Mouse (Mus musculus) CH12.LX (cell line): ENCODE data around the gene Tubb5. TPM values are rescaled to one million over a fixed set of nuclear protein-coding genes. Genes with fewer than 3 reads are reported as not detected.

ENCODE experiments used
- DNase-seq: peaks from one replicate; pipeline ENCODE4 v3.0.0-alpha.2; 2013; ENCODE audit errors: extremely low read depth
- H3K27ac ChIP-seq: 2 replicates; pipeline ENCODE4 v1.5.1; 2012; ENCODE audit warnings: low read depth, mild to moderate bottlenecking, control low read depth, moderate library complexity; ENCODE audit not compliant: insufficient read depth
- H3K27me3 ChIP-seq: replicated peaks from 2 replicates; pipeline ENCODE3; 2012; ENCODE audit warnings: inconsistent platforms
- H3K36me3 ChIP-seq, 2 experiments: replicated peaks in 1 of 2; 2 replicates each; pipeline versions ENCODE3 to v1.6.1; 2012; ENCODE audit warnings: inconsistent platforms in 1 of 2, low read length in 1 of 2, mild to moderate bottlenecking in 1 of 2, mixed read lengths in 1 of 2, moderate library complexity in 1 of 2; ENCODE audit not compliant: control insufficient read depth in 1 of 2, insufficient read depth in 1 of 2
- H3K4me1 ChIP-seq, 2 experiments: 2 replicates each; pipeline ENCODE4 v1.6.1; 2012; ENCODE audit warnings: inconsistent platforms in 1 of 2, moderate library complexity in 1 of 2; ENCODE audit not compliant: insufficient read depth in 2 of 2, control insufficient read depth in 1 of 2
- H3K4me2 ChIP-seq: 2 replicates; pipeline ENCODE4 v1.6.1; 2012; ENCODE audit warnings: low read depth, mild to moderate bottlenecking, control low read depth; ENCODE audit not compliant: poor library complexity, insufficient read depth, severe bottlenecking
- H3K4me3 ChIP-seq, 3 experiments: fragments of 150-350 bp in 1 of 3; sonication (generic) in 1 of 3; replicated peaks in 1 of 3; 2 replicates each; pipeline versions ENCODE3 to v1.5.1; 2011 to 2012; ENCODE audit warnings: low read depth in 2 of 3, low read length in 2 of 3, mild to moderate bottlenecking in 2 of 3, moderate library complexity in 2 of 3, control low read depth in 1 of 3, improper control_type of control experiment in 1 of 3, inconsistent platforms in 1 of 3, mixed read lengths in 1 of 3; ENCODE audit not compliant: poor library complexity in 1 of 3
- H3K79me2 ChIP-seq: replicated peaks from 2 replicates; pipeline ENCODE4 v1.6.1; 2012; ENCODE audit warnings: mild to moderate bottlenecking, moderate library complexity; ENCODE audit not compliant: control insufficient read depth, poor library complexity, insufficient read depth, severe bottlenecking; ENCODE audit errors: extremely low read depth
- H3K9ac ChIP-seq: 2 replicates; pipeline ENCODE4 v1.6.1; 2012; ENCODE audit warnings: low read depth, mild to moderate bottlenecking, control low read depth, moderate library complexity; ENCODE audit not compliant: insufficient read depth
- H3K9me3 ChIP-seq: replicated peaks from 2 replicates; pipeline ENCODE3; 2012; ENCODE audit warnings: low read length, inconsistent platforms, mixed read lengths
- BHLHE40 ChIP-seq: IDR thresholded peaks from 2 replicates; pipeline ENCODE4 v1.6.1; 2011; ENCODE audit warnings: mild to moderate bottlenecking, low read depth, low read length, improper control_type of control experiment
- CHD2 ChIP-seq: IDR thresholded peaks from 2 replicates; pipeline ENCODE4 v1.6.1; 2011; ENCODE audit warnings: low read length, improper control_type of control experiment
- CTCF ChIP-seq, 2 experiments: IDR thresholded peaks in 1 of 2; conservative IDR thresholded peaks in 1 of 2; 2 replicates each; pipeline ENCODE4 v1.5.1; 2011 to 2012; ENCODE audit warnings: low read depth in 2 of 2, low read length in 2 of 2, improper control_type of control experiment in 1 of 2, inconsistent platforms in 1 of 2, mild to moderate bottlenecking in 1 of 2, moderate library complexity in 1 of 2
- E2F4 ChIP-seq: IDR thresholded peaks from 2 replicates; pipeline ENCODE4 v1.6.1; 2011; ENCODE audit warnings: low read depth, low read length, improper control_type of control experiment; ENCODE audit not compliant: insufficient replicate concordance
- EP300 ChIP-seq: IDR thresholded peaks from 2 replicates; pipeline ENCODE4 v1.6.1; 2011; ENCODE audit warnings: low read length, improper control_type of control experiment
- GABPA ChIP-seq: IDR thresholded peaks from 2 replicates; pipeline ENCODE4 v1.6.1; 2012; ENCODE audit warnings: low read depth, low read length, improper control_type of control experiment, inconsistent platforms; ENCODE audit not compliant: insufficient replicate concordance
- IRF4 ChIP-seq: IDR thresholded peaks from 2 replicates; pipeline ENCODE4 v1.6.1; 2014; ENCODE audit warnings: low read depth, mild to moderate bottlenecking, inconsistent platforms, low read length, improper control_type of control experiment
- JUN ChIP-seq: IDR thresholded peaks from 2 replicates; pipeline ENCODE4 v1.6.1; 2011; ENCODE audit warnings: low read depth, mild to moderate bottlenecking, low read length, improper control_type of control experiment, moderate library complexity; ENCODE audit not compliant: insufficient read depth
- MAX ChIP-seq: IDR thresholded peaks from 2 replicates; pipeline ENCODE4 v1.6.1; 2011; ENCODE audit warnings: low read length, improper control_type of control experiment
- MAZ ChIP-seq: IDR thresholded peaks from 2 replicates; pipeline ENCODE4 v1.6.1; 2012; ENCODE audit warnings: low read depth, mild to moderate bottlenecking, inconsistent platforms, low read length, improper control_type of control experiment, moderate library complexity
- MYC ChIP-seq: IDR thresholded peaks from 2 replicates; pipeline ENCODE4 v1.6.1; 2011; ENCODE audit warnings: low read depth, mild to moderate bottlenecking, improper control_type of control experiment, low read length
- NRF1 ChIP-seq: IDR thresholded peaks from 2 replicates; pipeline ENCODE4 v1.6.1; 2014; ENCODE audit warnings: low read depth, mild to moderate bottlenecking, inconsistent platforms, low read length, improper control_type of control experiment, moderate library complexity
- POLR2A ChIP-seq: IDR thresholded peaks from 2 replicates; pipeline ENCODE4 v1.6.1; 2011; ENCODE audit warnings: low read depth, mild to moderate bottlenecking, improper control_type of control experiment, low read length
- RAD21 ChIP-seq: IDR thresholded peaks from 2 replicates; pipeline ENCODE4 v1.6.1; 2011; ENCODE audit warnings: low read depth, mild to moderate bottlenecking, low read length, improper control_type of control experiment, moderate library complexity
- RCOR1 ChIP-seq: conservative IDR thresholded peaks from 2 replicates; pipeline ENCODE4 v1.6.1; 2012; ENCODE audit warnings: low read depth, mild to moderate bottlenecking, inconsistent platforms, low read length, improper control_type of control experiment
- SIN3A ChIP-seq: IDR thresholded peaks from 2 replicates; pipeline ENCODE4 v1.6.1; 2012; ENCODE audit warnings: low read length, improper control_type of control experiment, inconsistent platforms
- TBP ChIP-seq: conservative IDR thresholded peaks from 2 replicates; pipeline ENCODE4 v1.6.1; 2011; ENCODE audit warnings: low read depth, low read length, improper control_type of control experiment
- UBTF ChIP-seq: IDR thresholded peaks from 2 replicates; pipeline ENCODE4 v1.6.1; 2012; ENCODE audit warnings: low read depth, mild to moderate bottlenecking, inconsistent platforms, low read length, improper control_type of control experiment, moderate library complexity
- USF1 ChIP-seq: IDR thresholded peaks from 2 replicates; pipeline ENCODE4 v1.6.1; 2014; ENCODE audit warnings: low read depth, mild to moderate bottlenecking, inconsistent platforms, low read length, improper control_type of control experiment
- ZMIZ1 ChIP-seq: IDR thresholded peaks from 2 replicates; pipeline ENCODE4 v1.6.1; 2012; ENCODE audit warnings: low read depth, mild to moderate bottlenecking, inconsistent platforms, low read length, improper control_type of control experiment
- ZNF384 ChIP-seq: IDR thresholded peaks from 2 replicates; pipeline ENCODE4 v1.6.1; 2012; ENCODE audit warnings: low read depth, low read length, improper control_type of control experiment, inconsistent platforms
- dilution Hi-C: fragments of 300-500 bp; cut with MboI; formaldehyde crosslinking; loops from 2 replicates; pipeline ENCODE4 v1.14.3; 2020; ENCODE audit warnings: low sequenced_read_pairs; ENCODE audit not compliant: extremely low pct_unique_long_range_greater_than_20kb, extremely low pct_ligation_motif_present
- in situ Hi-C: fragments of 300-500 bp; cut with MboI; formaldehyde crosslinking; loops from 3 replicates; pipeline ENCODE4 v1.14.3; 2019; ENCODE audit warnings: low sequenced_read_pairs, low pct_ligation_motif_present, low pct_unique_long_range_greater_than_20kb, mixed read lengths
- polyA plus RNA-seq: library from polyadenylated mRNA; unstranded; fragments of >175 nt; gene quantifications from 2 replicates; pipeline ENCODE4 v1.2.1, GENCODE M21; 2012; ENCODE audit warnings: low read depth; ENCODE audit not compliant: insufficient read length
- total RNA-seq, 2 experiments: library from RNA; depleted of rRNA; stranded (reverse); fragments of 300-350 nt in 1 of 2; fragments of >200 nt in 1 of 2; gene quantifications; 2 replicates each; pipeline ENCODE4 v1.2.3; 2012 to 2014

The Tubb5 gene
- total and polyA plus RNA-seq, 3 experiments = 1,014 to 1,121 (median 1,053) TPM

DNA sequence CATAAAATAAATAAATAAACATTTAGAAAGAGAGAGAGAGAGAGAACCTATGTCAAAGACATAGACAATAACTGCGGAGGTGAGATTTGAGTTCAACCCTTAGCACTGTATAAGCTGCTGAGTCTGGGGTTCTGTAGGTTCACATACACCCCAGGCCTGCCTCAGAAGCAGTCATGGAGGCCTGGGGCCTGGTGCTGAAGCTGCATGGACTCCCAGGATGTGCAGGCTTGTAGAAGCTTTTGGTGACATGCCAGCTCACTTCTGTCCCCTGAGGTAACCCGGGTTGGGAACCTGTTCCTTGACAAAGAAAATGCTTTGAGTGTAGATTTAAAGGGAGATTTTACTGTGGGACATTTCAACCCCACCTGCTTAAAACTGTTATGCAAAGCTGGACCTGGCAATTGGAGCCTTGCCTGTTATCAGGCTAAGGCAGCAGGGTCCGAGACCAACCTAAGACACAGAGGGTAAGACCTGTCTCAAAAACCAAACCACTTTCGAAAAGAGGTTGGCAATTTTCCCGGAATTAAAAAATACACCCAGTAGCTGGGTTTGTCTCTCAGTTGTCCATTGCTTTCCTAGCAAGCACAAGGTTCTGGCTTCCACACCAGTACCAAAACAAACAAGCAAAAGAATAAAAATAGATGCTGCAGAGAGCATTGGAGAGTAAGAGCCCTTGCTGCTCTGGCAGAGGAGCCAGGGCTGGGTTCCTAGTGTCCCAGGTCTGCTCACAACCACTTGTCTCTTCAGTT is 27.0 kb downstream of the Tubb5 start:
- in situ Hi-C loops = no loop called here
- DNase-seq = no peak
- H3K79me2 ChIP-seq = no peaks in the 10 kb centered on the region
- no peaks in the 10 kb centered on the region for H3K27me3 ChIP-seq
- H3K4me1 ChIP-seq = peaks cover 25 to 41% of the 10 kb centered on the region in 2 experiments
- H3K4me2 ChIP-seq = no peak overlapping the region
- TF ChIP-seq POLR2A = no peak
- TF ChIP-seq ZMIZ1 = no peak
- TF ChIP-seq USF1 = no peak
- TF ChIP-seq IRF4 = no peak
- TF ChIP-seq ZNF384 = no peak
- no peak for TF ChIP-seq TBP
- no peak for TF ChIP-seq CHD2
- TF ChIP-seq MAZ = no peak
- no peak for TF ChIP-seq CTCF (conservative IDR thresholded peaks at IDR 0.05 in 1 of 2, IDR thresholded peaks at IDR 0.05 in 1 of 2; ENCODE audit: low read depth in 2 of 2, low read length in 2 of 2)
- no peak for TF ChIP-seq SIN3A
- no peak for TF ChIP-seq UBTF
- TF ChIP-seq BHLHE40 = no peak
- TF ChIP-seq MAX = no peak
- TF ChIP-seq RCOR1 = no peak
- no peak for TF ChIP-seq NRF1
- no peak for TF ChIP-seq E2F4
- TF ChIP-seq MYC = no peak
- no peak for TF ChIP-seq EP300
- TF ChIP-seq JUN = no peak
- H3K4me3 ChIP-seq = no peak overlapping the region
- no peak overlapping the region for H3K27ac ChIP-seq
- dilution Hi-C loops = no loop called here
- H3K9ac ChIP-seq = no peak overlapping the region
- no peaks in the 10 kb centered on the region for H3K9me3 ChIP-seq
- H3K36me3 ChIP-seq = no peaks in the 10 kb centered on the region

DNA sequence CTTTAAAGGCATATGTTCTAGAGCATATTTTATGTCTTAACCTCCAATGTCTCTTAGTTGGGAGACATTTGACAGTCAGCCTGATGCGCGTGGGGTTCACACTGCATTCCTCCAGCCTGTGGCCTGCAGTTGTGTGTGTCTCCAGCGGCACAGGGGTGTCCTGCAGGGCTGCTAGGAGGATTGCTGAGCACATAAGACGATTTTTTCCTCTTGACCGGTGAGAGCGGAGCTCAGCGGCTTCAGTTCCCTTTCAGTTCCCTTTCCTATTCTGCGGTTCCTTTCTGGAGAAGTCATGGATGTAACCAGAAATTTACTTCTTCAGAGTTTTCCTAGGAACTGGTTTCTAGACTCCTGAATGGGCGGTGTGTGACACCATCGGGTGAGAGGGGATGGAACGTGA is 28.7 kb downstream of the Tubb5 start:
- Histone ChIP-seq H3K9ac (no peak overlapping the region), H3K4me1 (peaks cover 21 to 27% of the 10 kb centered on the region in 2 experiments), H3K27ac (no peak overlapping the region), H3K27me3 (no peaks in the 10 kb centered on the region), H3K79me2 (no peaks in the 10 kb centered on the region), H3K9me3 (no peaks in the 10 kb centered on the region), H3K4me2 (no peak overlapping the region), H3K36me3 (no peaks in the 10 kb centered on the region), H3K4me3 (no peak overlapping the region)
- TF ChIP-seq GABPA (no peak), RAD21 (no peak), MAZ (no peak)
- dilution Hi-C loops (no loop called here), in situ Hi-C loops (no loop called here)
- no peak for DNase-seq
